Mouse (Mus musculus) c-Kit-negative CD71-positive TER-119-positive erythroid progenitor cells, embryonic 14.5 days (primary cell): ENCODE data around the gene Amd2.

Experiments
- DNase-seq: peaks from one replicate; pipeline ENCODE4 v3.0.0-alpha.2; 2013; ENCODE audit warnings: low read depth, low spot score

The Amd2 gene

DNA sequence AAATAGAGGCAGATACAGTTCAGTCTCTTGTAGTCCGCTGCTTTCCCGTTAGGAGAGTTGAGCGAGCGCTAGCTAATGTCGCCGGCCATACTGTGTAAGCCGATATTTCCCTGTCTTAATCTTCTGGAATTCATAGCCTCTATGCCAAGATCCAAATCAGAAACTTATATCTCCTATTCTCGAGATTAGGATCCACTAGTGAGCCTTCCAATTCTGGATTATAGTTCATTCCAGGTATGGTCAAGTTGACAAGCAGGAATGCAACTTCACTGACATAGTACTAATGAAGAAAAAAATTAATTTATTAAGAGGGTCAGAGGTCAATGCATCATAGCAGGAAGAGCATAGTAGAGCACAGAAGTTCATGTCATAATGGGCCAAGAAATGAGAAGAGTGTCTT is at the start of gene Amd2:
TSS of gene Amd2 (minus strand) at position 101 of the 400 bp plus-strand sequence.
- DNase-seq = no peak

DNA sequence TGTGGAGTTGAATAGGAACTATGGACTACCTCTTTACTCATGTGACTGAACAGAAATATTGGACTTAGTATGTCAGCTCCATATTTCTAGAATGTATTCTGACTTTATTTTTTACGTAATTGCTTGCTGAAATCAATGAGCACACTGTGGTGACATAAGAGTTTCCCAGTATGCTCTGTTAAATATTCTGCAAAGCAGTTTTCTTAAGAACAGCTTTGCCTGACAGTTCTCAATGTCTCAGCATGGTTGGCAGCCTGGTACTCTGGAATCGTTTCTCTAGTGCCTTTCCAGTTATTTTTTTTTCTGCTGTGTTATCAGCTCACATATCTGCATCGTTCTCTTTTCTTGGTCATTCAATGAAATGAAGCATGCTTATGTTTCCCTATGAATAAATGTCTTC is 49.6 kb upstream of the Amd2 start:
- no peak for DNase-seq

DNA sequence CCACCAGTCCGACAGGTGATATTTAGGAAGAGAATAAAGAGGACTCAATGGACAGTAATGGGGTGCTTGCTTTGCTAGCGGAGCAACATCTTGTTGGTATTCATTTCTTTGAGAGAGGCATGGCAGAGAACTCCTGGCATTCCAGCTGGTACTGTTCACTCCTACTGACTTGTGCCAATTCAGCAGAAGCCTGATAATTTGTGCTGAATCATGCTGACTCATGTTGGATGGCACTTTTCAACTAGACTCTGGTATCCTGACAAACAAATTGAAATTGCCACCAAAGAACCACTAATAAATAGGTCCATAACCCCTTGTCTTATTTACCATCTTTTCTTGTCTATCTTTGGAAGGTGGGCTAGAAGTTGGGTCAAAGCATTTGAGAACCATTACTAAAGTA is 25.9 kb upstream of the Amd2 start:
- DNase-seq = peak; percentile 38

- no peak for DNase-seq
These were observed 2.6 kb upstream of the Amd2 start for GRCm38 (mm10) chr10:35714266-35714665.
